Mouse (Mus musculus): ENCODE measurements around the gene Clpsl2. TPM values are rescaled to one million over a fixed set of nuclear protein-coding genes. Genes with fewer than 3 reads are reported as not detected.

The Clpsl2 gene
- polyA plus RNA-seq, 1 experiment from 2014 or later: not detected

DNA sequence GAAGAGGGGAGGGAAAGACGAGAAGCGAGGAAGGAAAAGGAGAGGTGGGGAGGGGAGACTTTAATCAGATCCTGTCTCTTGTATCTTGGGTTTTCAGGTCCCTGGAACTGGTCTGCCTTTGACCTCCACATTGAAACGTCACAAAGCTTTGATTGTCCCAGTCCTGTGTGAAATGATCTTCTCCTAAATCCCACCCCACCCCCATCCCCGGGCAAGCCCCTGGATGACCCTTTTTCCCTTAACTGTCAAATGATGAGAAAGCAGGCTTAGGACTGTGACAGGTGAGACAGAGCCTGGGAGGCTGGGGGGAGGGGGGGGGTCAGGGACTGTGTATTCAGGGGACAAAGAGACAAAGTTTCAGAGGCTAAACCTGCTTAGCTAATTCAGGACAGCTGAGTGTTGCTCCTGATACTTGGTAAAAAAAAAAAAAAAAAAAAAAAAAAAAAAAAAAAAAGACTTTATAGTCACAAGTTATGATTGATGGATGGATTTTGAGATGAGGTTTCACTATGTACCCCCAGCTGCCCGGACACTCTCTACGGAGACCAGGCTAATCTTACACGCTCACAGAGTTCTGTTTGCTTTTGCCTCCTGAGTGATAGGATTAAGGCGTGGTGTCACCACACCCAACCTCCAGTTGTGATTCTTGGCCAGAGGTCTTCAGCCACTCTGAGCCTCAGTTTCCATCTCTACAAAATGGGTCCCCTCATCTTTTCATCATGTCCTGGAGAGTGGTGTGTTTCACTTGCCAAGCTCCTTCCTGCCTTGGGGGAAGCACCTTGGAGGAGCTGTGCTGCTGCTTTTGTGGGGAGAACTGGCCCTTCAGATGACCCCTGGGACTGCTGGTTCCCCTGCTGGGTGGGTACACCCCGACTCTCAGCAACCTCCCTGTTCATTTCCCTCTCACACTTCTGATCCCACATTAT, 37.3 kb upstream of the Clpsl2 start:
- ATAC-seq (ENCODE audit: low read depth) (no peak), DNase-seq (ENCODE audit: low spot score) (no peak)
- H3K4me1 ChIP-seq (ENCODE audit: control insufficient read depth, insufficient read depth, low read length): peaks cover 12% of the 10 kb centered on the region
- no peaks in the 10 kb centered on the region for H3K36me3 ChIP-seq (ENCODE audit: control insufficient read depth, insufficient read depth, low read length)
- no peaks in the 10 kb centered on the region for H3K9me3 ChIP-seq (ENCODE audit: control insufficient read depth, low read length)
- no peak overlapping the region for H3K27ac ChIP-seq (replicated peaks; ENCODE audit: low read depth, low read length)
- H3K27me3 ChIP-seq (replicated peaks; ENCODE audit: control insufficient read depth, insufficient read depth, low read length): no peaks in the 10 kb centered on the region
- no peak overlapping the region for H3K9ac ChIP-seq (ENCODE audit: low read depth, low read length)
- 33% methylated on average over 9 of the region's 9 CpGs for WGBS
- no peak overlapping the region for H3K4me3 ChIP-seq (ENCODE audit: low read depth, low read length)
- H3K4me2 ChIP-seq (ENCODE audit: low read depth, low read length): no peak overlapping the region

DNA sequence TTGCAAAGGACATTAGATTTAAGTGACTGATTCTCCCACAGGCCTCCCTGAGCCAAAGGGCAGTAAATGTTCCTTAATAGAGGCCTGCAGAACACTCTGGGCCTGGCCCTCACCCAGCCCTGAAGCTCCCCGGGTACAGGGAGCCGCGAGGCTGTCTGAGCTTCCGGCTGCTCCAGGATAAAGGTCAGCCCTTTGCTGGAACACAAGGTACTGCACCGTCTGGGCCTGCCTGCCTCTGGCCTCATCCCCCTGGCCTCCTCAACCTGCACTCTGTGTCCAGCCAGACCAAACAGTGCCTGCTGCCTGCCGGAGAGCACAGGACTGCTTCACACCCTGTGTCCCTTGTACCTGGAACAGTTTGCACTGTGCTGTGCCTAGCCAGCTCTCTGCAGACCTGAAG, 36.5 kb upstream of the Clpsl2 start:
- Histone ChIP-seq H3K4me2 (ENCODE audit: low read depth, low read length) (no peak overlapping the region), H3K36me3 (ENCODE audit: control insufficient read depth, insufficient read depth, low read length) (no peaks in the 10 kb centered on the region), H3K4me3 (ENCODE audit: low read depth, low read length) (no peak overlapping the region), H3K27ac (replicated peaks; ENCODE audit: low read depth, low read length) (no peak overlapping the region), H3K27me3 (replicated peaks; ENCODE audit: control insufficient read depth, insufficient read depth, low read length) (no peaks in the 10 kb centered on the region), H3K9me3 (ENCODE audit: control insufficient read depth, low read length) (no peaks in the 10 kb centered on the region), H3K4me1 (ENCODE audit: control insufficient read depth, insufficient read depth, low read length) (peaks cover 15% of the 10 kb centered on the region), H3K9ac (ENCODE audit: low read depth, low read length) (no peak overlapping the region)
- ATAC-seq (ENCODE audit: low read depth): no peak
- WGBS: 32% methylated on average over 6 of the region's 6 CpGs
- no peak for DNase-seq (ENCODE audit: low spot score)

DNA sequence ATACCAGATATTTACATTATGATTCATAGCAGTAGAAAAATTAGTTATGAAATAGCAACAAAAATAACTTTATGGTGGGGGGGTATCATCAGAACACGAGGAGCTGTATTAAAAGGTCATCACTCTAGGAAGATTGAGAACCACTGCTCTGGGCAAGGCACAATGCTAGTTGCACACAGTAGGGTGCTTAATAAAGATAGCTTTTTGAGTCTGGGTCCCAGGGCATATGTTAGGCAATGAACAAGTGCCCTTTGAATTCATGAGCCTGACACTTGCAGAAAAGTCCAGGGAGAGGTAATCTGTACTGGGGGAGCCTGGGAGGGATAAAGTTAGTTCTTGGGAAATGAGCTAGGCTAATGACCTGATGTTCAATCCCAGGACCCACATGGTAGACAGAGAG, 35.9 kb upstream of the Clpsl2 start:
- H3K4me1 ChIP-seq (ENCODE audit: control insufficient read depth, insufficient read depth, low read length): peaks cover 21% of the 10 kb centered on the region
- no peak overlapping the region for H3K9ac ChIP-seq (ENCODE audit: low read depth, low read length)
- H3K36me3 ChIP-seq (ENCODE audit: control insufficient read depth, insufficient read depth, low read length): no peaks in the 10 kb centered on the region
- no peak overlapping the region for H3K4me3 ChIP-seq (ENCODE audit: low read depth, low read length)
- WGBS: 64% methylated on average over 1 of the region's 1 CpGs
- no peak overlapping the region for H3K27ac ChIP-seq (replicated peaks; ENCODE audit: low read depth, low read length)
- no peaks in the 10 kb centered on the region for H3K27me3 ChIP-seq (replicated peaks; ENCODE audit: control insufficient read depth, insufficient read depth, low read length)
- H3K4me2 ChIP-seq (ENCODE audit: low read depth, low read length): no peak overlapping the region
- ATAC-seq (ENCODE audit: low read depth) (no peak), DNase-seq (ENCODE audit: low spot score) (no peak)
- no peaks in the 10 kb centered on the region for H3K9me3 ChIP-seq (ENCODE audit: control insufficient read depth, low read length)

DNA sequence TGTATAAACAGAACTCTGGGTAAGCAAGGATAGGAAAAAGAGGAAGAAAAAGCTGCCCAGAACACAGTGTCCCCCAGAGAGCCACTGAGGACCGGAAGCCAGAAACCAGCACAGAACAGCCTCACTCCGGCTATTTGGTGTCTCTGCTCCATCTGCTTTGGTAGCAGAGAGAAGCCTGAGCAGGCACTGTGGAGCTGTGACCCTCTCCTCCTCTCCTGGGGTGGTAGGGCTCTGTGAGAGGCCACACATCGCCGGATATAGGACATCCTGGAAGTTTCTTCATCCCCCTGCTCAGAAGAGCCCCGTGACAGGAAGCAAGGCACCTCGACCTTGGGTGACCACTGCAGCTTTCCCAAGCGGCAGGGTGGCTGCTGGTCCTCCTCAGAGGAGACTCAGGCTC, 35.4 kb upstream of the Clpsl2 start:
- Histone ChIP-seq H3K9ac (ENCODE audit: low read depth, low read length) (no peak overlapping the region), H3K4me1 (ENCODE audit: control insufficient read depth, insufficient read depth, low read length) (peaks cover 26% of the 10 kb centered on the region), H3K36me3 (ENCODE audit: control insufficient read depth, insufficient read depth, low read length) (no peaks in the 10 kb centered on the region), H3K27ac (replicated peaks; ENCODE audit: low read depth, low read length) (no peak overlapping the region), H3K4me3 (ENCODE audit: low read depth, low read length) (no peak overlapping the region), H3K9me3 (ENCODE audit: control insufficient read depth, low read length) (no peaks in the 10 kb centered on the region), H3K4me2 (ENCODE audit: low read depth, low read length) (no peak overlapping the region), H3K27me3 (replicated peaks; ENCODE audit: control insufficient read depth, insufficient read depth, low read length) (no peaks in the 10 kb centered on the region)
- ATAC-seq (ENCODE audit: low read depth): no peak
- DNase-seq (ENCODE audit: low spot score): no peak
- 58% methylated on average over 7 of the region's 7 CpGs for WGBS

DNA sequence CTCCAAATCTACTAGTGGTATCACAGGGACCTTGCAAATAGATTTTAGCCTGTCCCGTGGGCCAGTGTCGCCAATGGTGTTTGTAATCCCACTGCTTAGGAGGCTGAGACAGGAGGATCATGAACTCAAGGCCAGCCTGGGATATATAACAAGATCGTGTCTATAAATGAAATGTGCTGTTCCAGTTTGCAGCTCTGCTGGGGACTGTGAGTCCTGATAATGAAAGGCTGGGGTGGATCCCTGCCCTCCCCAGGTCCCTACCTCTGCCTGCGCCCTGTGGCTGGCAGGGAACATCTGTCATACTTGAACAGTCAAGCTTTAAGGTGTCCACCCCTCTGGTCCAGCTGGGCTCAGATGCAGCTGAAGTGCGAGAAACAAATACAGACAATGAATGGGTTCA, 34.7 kb upstream of the Clpsl2 start:
- Histone ChIP-seq H3K36me3 (ENCODE audit: control insufficient read depth, insufficient read depth, low read length) (no peaks in the 10 kb centered on the region), H3K27ac (replicated peaks; ENCODE audit: low read depth, low read length) (no peak overlapping the region), H3K4me1 (ENCODE audit: control insufficient read depth, insufficient read depth, low read length) (peaks cover 30% of the 10 kb centered on the region), H3K4me3 (ENCODE audit: low read depth, low read length) (no peak overlapping the region), H3K27me3 (replicated peaks; ENCODE audit: control insufficient read depth, insufficient read depth, low read length) (no peaks in the 10 kb centered on the region), H3K4me2 (ENCODE audit: low read depth, low read length) (no peak overlapping the region), H3K9me3 (ENCODE audit: control insufficient read depth, low read length) (no peaks in the 10 kb centered on the region), H3K9ac (ENCODE audit: low read depth, low read length) (no peak overlapping the region)
- 87% methylated on average over 5 of the region's 5 CpGs for WGBS
- ATAC-seq (ENCODE audit: low read depth): no peak
- no peak for DNase-seq (ENCODE audit: low spot score)

DNA sequence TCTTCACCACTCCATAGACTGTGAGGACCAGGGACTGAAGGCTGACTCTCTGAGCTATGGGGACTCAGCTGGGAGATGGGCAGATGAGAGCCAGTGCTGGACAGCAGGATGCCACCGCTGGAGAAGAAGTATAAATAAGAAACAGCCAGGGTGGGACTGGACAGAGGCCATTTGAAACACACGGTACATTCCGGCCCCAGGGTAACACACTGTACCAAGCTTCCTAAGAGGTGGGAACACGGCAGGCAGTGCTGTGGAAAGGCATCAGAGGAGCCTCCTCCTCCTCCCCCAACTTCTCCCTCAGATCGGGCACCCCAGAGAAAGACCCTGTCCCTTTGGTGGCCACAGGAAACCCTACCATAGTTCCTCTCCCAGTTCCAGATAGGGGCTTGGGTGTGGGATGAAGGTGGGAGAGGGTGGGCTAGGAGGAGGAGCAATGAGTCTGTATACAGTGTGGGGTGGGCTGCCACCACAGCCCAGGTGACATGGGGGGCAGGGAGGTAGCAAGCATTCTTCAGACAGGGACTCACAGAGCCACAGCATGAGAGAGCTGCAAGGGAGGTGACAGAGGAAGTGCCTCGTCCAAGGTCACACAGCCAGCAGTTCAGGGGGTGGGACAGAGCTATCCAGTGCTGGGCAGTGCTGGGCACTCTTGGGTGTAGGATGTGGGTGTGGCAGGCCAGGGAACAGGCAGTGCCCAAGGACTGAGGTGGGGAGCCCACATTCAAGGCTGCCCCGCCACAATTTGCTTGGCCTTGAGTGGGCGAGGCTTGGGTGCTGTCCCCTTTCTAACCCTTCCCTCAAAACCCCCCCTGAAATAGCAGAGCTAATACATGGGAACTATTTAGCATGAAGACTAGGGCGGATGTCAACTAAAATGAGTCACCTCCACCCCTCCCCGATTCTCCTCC, 33.5 kb upstream of the Clpsl2 start:
- Histone ChIP-seq H3K4me3 (ENCODE audit: low read depth, low read length) (no peak overlapping the region), H3K27me3 (replicated peaks; ENCODE audit: control insufficient read depth, insufficient read depth, low read length) (no peaks in the 10 kb centered on the region), H3K4me2 (ENCODE audit: low read depth, low read length) (no peak overlapping the region), H3K36me3 (ENCODE audit: control insufficient read depth, insufficient read depth, low read length) (no peaks in the 10 kb centered on the region), H3K4me1 (ENCODE audit: control insufficient read depth, insufficient read depth, low read length) (peaks cover 28% of the 10 kb centered on the region), H3K9ac (ENCODE audit: low read depth, low read length) (no peak overlapping the region), H3K9me3 (ENCODE audit: control insufficient read depth, low read length) (no peaks in the 10 kb centered on the region), H3K27ac (replicated peaks; ENCODE audit: low read depth, low read length) (no peak overlapping the region)
- DNase-seq (ENCODE audit: low spot score): no peak
- 54% methylated on average over 9 of the region's 10 CpGs for WGBS
- no peak for ATAC-seq (ENCODE audit: low read depth)

DNA sequence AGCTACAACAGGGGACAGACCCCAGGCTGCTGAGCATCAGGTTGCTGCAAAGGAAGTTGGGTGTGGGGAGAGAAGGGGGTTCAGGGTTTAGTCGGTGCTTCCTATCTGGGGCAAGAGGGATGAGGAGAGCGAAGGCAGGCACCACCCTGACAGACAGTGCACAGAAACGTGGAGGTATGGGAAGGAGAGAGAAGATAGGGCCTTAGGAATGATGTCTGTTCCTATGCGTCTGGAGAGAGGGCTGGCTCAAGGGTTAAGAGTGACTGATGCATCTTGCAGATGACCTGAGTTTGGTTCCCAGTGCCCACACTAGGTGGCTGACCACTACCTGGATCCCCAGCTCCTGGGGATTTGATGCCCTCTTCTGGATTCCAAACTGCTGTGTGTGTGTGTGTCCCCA, 32.3 kb upstream of the Clpsl2 start:
- 70% methylated on average over 4 of the region's 4 CpGs for WGBS
- peak overlapping the region; percentile 85 for H3K4me2 ChIP-seq (ENCODE audit: low read depth, low read length)
- no peaks in the 10 kb centered on the region for H3K27me3 ChIP-seq (replicated peaks; ENCODE audit: control insufficient read depth, insufficient read depth, low read length)
- H3K4me1 ChIP-seq (ENCODE audit: control insufficient read depth, insufficient read depth, low read length): peaks cover 18% of the 10 kb centered on the region; the same call in 1 of the 2 replicates
- no peak for ATAC-seq (ENCODE audit: low read depth)
- H3K9me3 ChIP-seq (ENCODE audit: control insufficient read depth, low read length): no peaks in the 10 kb centered on the region
- DNase-seq (ENCODE audit: low spot score): no peak
- no peak overlapping the region for H3K27ac ChIP-seq (replicated peaks; ENCODE audit: low read depth, low read length)
- H3K9ac ChIP-seq (ENCODE audit: low read depth, low read length): no peak overlapping the region
- no peaks in the 10 kb centered on the region for H3K36me3 ChIP-seq (ENCODE audit: control insufficient read depth, insufficient read depth, low read length)
- peak overlapping the region; percentile 42 for H3K4me3 ChIP-seq (ENCODE audit: low read depth, low read length)

DNA sequence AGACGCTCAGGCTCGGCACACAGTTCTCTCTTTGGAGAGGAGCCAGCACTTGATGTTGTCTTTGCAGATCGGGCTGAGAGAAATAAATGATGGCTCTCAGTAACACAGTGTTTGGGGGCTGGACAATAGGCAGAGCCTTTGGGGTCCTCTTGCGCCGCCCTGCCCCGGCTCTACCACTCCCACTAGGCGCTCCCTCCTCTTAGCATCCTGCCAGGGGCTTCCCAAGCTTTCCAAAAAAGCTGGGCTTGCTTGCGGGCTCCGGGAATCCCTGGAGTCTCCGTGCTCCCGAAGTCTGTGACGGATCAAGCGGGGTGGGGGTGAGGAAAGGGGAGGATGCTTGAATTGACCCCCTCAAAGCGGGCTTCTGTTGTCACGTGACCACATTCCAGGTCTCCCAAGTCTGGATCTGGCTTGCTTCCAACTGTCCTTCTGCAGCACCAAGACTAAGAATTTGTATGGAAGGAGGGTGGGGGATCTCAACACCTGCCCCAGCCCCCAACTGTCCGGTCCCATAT, 31.7 kb upstream of the Clpsl2 start, which contains the start of gene Fkbp5:
Gene Fkbp5, minus strand, starts transcription at position 87 of the 515 bp plus-strand sequence.
- peak; percentile 28; the same call in 1 of the 2 replicates for ATAC-seq (ENCODE audit: low read depth)

More for the DNA sequence above, 31.7 kb upstream of the Clpsl2 start, which contains the start of gene Fkbp5:
- peak within 1 kb of the TSS; percentile 42 for H3K4me3 ChIP-seq (ENCODE audit: low read depth, low read length)
- no peaks in the 10 kb centered on the region for H3K36me3 ChIP-seq (ENCODE audit: control insufficient read depth, insufficient read depth, low read length)
- H3K9ac ChIP-seq (ENCODE audit: low read depth, low read length): peak within 1 kb of the TSS; percentile 58
- H3K4me1 ChIP-seq (ENCODE audit: control insufficient read depth, insufficient read depth, low read length): peaks cover 23% of the 10 kb centered on the region; the same call in 1 of the 2 replicates
- peak within 1 kb of the TSS; percentile 85 for H3K4me2 ChIP-seq (ENCODE audit: low read depth, low read length)
- peak; percentile 90 for DNase-seq (ENCODE audit: low spot score)
- no peaks in the 10 kb centered on the region for H3K9me3 ChIP-seq (ENCODE audit: control insufficient read depth, low read length)
- WGBS: under 1% methylated on average over 16 of the region's 16 CpGs
- peak within 1 kb of the TSS; percentile 72 for H3K27ac ChIP-seq (replicated peaks; ENCODE audit: low read depth, low read length)
- H3K27me3 ChIP-seq (replicated peaks; ENCODE audit: control insufficient read depth, insufficient read depth, low read length): no peaks in the 10 kb centered on the region
